Mouse (Mus musculus): Measurements from ENCODE around the gene Etl4. TPM values are rescaled to one million over a fixed set of nuclear protein-coding genes. Genes with fewer than 3 reads are reported as not detected.

Gene Etl4
- polyA plus RNA-seq, 1 experiment from 2014 or later, result 15.3 TPM

- peaks cover 2% of the 10 kb centered on the region for H3K4me1 ChIP-seq (ENCODE audit: control insufficient read depth, insufficient read depth, low read length)
- ATAC-seq (ENCODE audit: low FRiP score), result no peak
- H3K4me2 ChIP-seq, result no peak overlapping the region
- no peaks in the 10 kb centered on the region for H3K36me3 ChIP-seq (ENCODE audit: control insufficient read depth, insufficient read depth, low read length)
- H3K27ac ChIP-seq (ENCODE audit: low read depth, low read length), result no peak overlapping the region
- no peak for DNase-seq (ENCODE audit: low spot score, missing footprints)
- H3K27me3 ChIP-seq (ENCODE audit: control insufficient read depth, insufficient read depth, low read length), result no peaks in the 10 kb centered on the region
- H3K9me3 ChIP-seq (ENCODE audit: control insufficient read depth, low read length), result no peaks in the 10 kb centered on the region
- H3K9ac ChIP-seq (ENCODE audit: low read length), result no peak overlapping the region
- no peak overlapping the region for H3K4me3 ChIP-seq (ENCODE audit: low read depth, low read length)
These were observed 631.7 kb downstream of the Etl4 start for GRCm38 (mm10) chr2:20541261-20541660.

- Histone ChIP-seq H3K4me2 (no peak overlapping the region), H3K27me3 (ENCODE audit: control insufficient read depth, insufficient read depth, low read length) (no peaks in the 10 kb centered on the region), H3K36me3 (ENCODE audit: control insufficient read depth, insufficient read depth, low read length) (no peaks in the 10 kb centered on the region), H3K4me3 (ENCODE audit: low read depth, low read length) (no peak overlapping the region), H3K9ac (ENCODE audit: low read length) (no peak overlapping the region), H3K4me1 (ENCODE audit: control insufficient read depth, insufficient read depth, low read length) (peaks cover 12% of the 10 kb centered on the region), H3K27ac (ENCODE audit: low read depth, low read length) (no peak overlapping the region), H3K9me3 (ENCODE audit: control insufficient read depth, low read length) (no peaks in the 10 kb centered on the region)
- no peak for DNase-seq (ENCODE audit: low spot score, missing footprints)
- 95% methylated on average over 7 of the region's 7 CpGs for WGBS
- ATAC-seq (ENCODE audit: low FRiP score), result no peak
These were observed 632.7 kb downstream of the Etl4 start for GRCm38 (mm10) chr2:20542286-20542685.

- DNase-seq (ENCODE audit: low spot score, missing footprints) (peak; percentile 71), ATAC-seq (ENCODE audit: low FRiP score) (no peak)
- Histone ChIP-seq H3K4me2 (no peak overlapping the region), H3K9me3 (ENCODE audit: control insufficient read depth, low read length) (no peaks in the 10 kb centered on the region), H3K27me3 (ENCODE audit: control insufficient read depth, insufficient read depth, low read length) (no peaks in the 10 kb centered on the region; the same call in 1 of the 2 replicates), H3K36me3 (ENCODE audit: control insufficient read depth, insufficient read depth, low read length) (no peaks in the 10 kb centered on the region), H3K9ac (ENCODE audit: low read length) (no peak overlapping the region), H3K4me1 (ENCODE audit: control insufficient read depth, insufficient read depth, low read length) (peaks cover 28% of the 10 kb centered on the region), H3K27ac (ENCODE audit: low read depth, low read length) (no peak overlapping the region), H3K4me3 (ENCODE audit: low read depth, low read length) (no peak overlapping the region)
- 55% methylated on average over 2 of the region's 2 CpGs for WGBS
These were observed 636.0 kb downstream of the Etl4 start for GRCm38 (mm10) chr2:20545624-20546023.

GRCm38 (mm10) chr2:20546496-20547348, 637.1 kb downstream of the Etl4 start:
- WGBS, result 7% methylated on average over 11 of the region's 11 CpGs
- H3K4me3 ChIP-seq (ENCODE audit: low read depth, low read length), result no peak overlapping the region
- H3K36me3 ChIP-seq (ENCODE audit: control insufficient read depth, insufficient read depth, low read length), result no peaks in the 10 kb centered on the region
- H3K9ac ChIP-seq (ENCODE audit: low read length), result peak overlapping the region; percentile 13; the same call in 1 of the 2 replicates
- no peak overlapping the region for H3K27ac ChIP-seq (ENCODE audit: low read depth, low read length)
- H3K27me3 ChIP-seq (ENCODE audit: control insufficient read depth, insufficient read depth, low read length), result no peaks in the 10 kb centered on the region; the same call in 1 of the 2 replicates
- peak; percentile 91 for DNase-seq (ENCODE audit: low spot score, missing footprints)
- peak; percentile 74 for ATAC-seq (ENCODE audit: low FRiP score)
- no peaks in the 10 kb centered on the region for H3K9me3 ChIP-seq (ENCODE audit: control insufficient read depth, low read length)
- peaks cover 28% of the 10 kb centered on the region for H3K4me1 ChIP-seq (ENCODE audit: control insufficient read depth, insufficient read depth, low read length)
- H3K4me2 ChIP-seq, result peak overlapping the region; percentile 35

GRCm38 (mm10) chr2:20547349-20547677, 637.7 kb downstream of the Etl4 start:
- H3K27ac ChIP-seq (ENCODE audit: low read depth, low read length), result no peak overlapping the region
- WGBS, result 11% methylated on average over 5 of the region's 5 CpGs
- no peaks in the 10 kb centered on the region for H3K9me3 ChIP-seq (ENCODE audit: control insufficient read depth, low read length)
- peak overlapping the region; percentile 35 for H3K4me2 ChIP-seq
- no peaks in the 10 kb centered on the region; the same call in 1 of the 2 replicates for H3K27me3 ChIP-seq (ENCODE audit: control insufficient read depth, insufficient read depth, low read length)
- no peak overlapping the region for H3K9ac ChIP-seq (ENCODE audit: low read length)
- no peak overlapping the region for H3K4me3 ChIP-seq (ENCODE audit: low read depth, low read length)
- no peaks in the 10 kb centered on the region for H3K36me3 ChIP-seq (ENCODE audit: control insufficient read depth, insufficient read depth, low read length)
- DNase-seq (ENCODE audit: low spot score, missing footprints), result no peak
- peaks cover 28% of the 10 kb centered on the region for H3K4me1 ChIP-seq (ENCODE audit: control insufficient read depth, insufficient read depth, low read length)
- ATAC-seq (ENCODE audit: low FRiP score), result no peak

GRCm38 (mm10) chr2:20547686-20548624, 638.4 kb downstream of the Etl4 start:
- H3K9ac ChIP-seq (ENCODE audit: low read length), result no peak overlapping the region

GRCm38 (mm10) chr2:20549065-20549464, 639.5 kb downstream of the Etl4 start:
- ATAC-seq (ENCODE audit: low FRiP score), result no peak
- WGBS, result 9% methylated on average over 5 of the region's 5 CpGs
- Histone ChIP-seq H3K4me2 (no peak overlapping the region), H3K9ac (ENCODE audit: low read length) (no peak overlapping the region), H3K27ac (ENCODE audit: low read depth, low read length) (no peak overlapping the region), H3K36me3 (ENCODE audit: control insufficient read depth, insufficient read depth, low read length) (no peaks in the 10 kb centered on the region), H3K4me1 (ENCODE audit: control insufficient read depth, insufficient read depth, low read length) (peaks cover 28% of the 10 kb centered on the region), H3K27me3 (ENCODE audit: control insufficient read depth, insufficient read depth, low read length) (no peaks in the 10 kb centered on the region; the same call in 1 of the 2 replicates), H3K4me3 (ENCODE audit: low read depth, low read length) (no peak overlapping the region), H3K9me3 (ENCODE audit: control insufficient read depth, low read length) (no peaks in the 10 kb centered on the region)
- DNase-seq (ENCODE audit: low spot score, missing footprints), result no peak

More at GRCm38 (mm10) chr2:20547686-20548624, 638.4 kb downstream of the Etl4 start:
- no peaks in the 10 kb centered on the region; the same call in 1 of the 2 replicates for H3K27me3 ChIP-seq (ENCODE audit: control insufficient read depth, insufficient read depth, low read length)
- H3K4me1 ChIP-seq (ENCODE audit: control insufficient read depth, insufficient read depth, low read length), result peaks cover 28% of the 10 kb centered on the region
- 15% methylated on average over 18 of the region's 18 CpGs for WGBS
- H3K27ac ChIP-seq (ENCODE audit: low read depth, low read length), result no peak overlapping the region
- DNase-seq (ENCODE audit: low spot score, missing footprints) (peak; percentile 88), ATAC-seq (ENCODE audit: low FRiP score) (peak; percentile 40; the same call in 1 of the 2 replicates)
- H3K36me3 ChIP-seq (ENCODE audit: control insufficient read depth, insufficient read depth, low read length), result no peaks in the 10 kb centered on the region
- no peak overlapping the region for H3K4me3 ChIP-seq (ENCODE audit: low read depth, low read length)
- H3K9me3 ChIP-seq (ENCODE audit: control insufficient read depth, low read length), result no peaks in the 10 kb centered on the region
- peak overlapping the region; percentile 35 for H3K4me2 ChIP-seq

- peak; percentile 33 for DNase-seq (ENCODE audit: low spot score, missing footprints)
- WGBS, result 53% methylated on average over 1 of the region's 1 CpGs
- H3K9me3 ChIP-seq (ENCODE audit: control insufficient read depth, low read length), result no peaks in the 10 kb centered on the region
- H3K4me2 ChIP-seq, result no peak overlapping the region
- no peak overlapping the region for H3K27ac ChIP-seq (ENCODE audit: low read depth, low read length)
- no peak overlapping the region for H3K4me3 ChIP-seq (ENCODE audit: low read depth, low read length)
- H3K9ac ChIP-seq (ENCODE audit: low read length), result no peak overlapping the region
- no peaks in the 10 kb centered on the region for H3K36me3 ChIP-seq (ENCODE audit: control insufficient read depth, insufficient read depth, low read length)
- no peaks in the 10 kb centered on the region; the same call in 1 of the 2 replicates for H3K27me3 ChIP-seq (ENCODE audit: control insufficient read depth, insufficient read depth, low read length)
- peaks cover 28% of the 10 kb centered on the region for H3K4me1 ChIP-seq (ENCODE audit: control insufficient read depth, insufficient read depth, low read length)
- ATAC-seq (ENCODE audit: low FRiP score), result no peak
These were observed 640.4 kb downstream of the Etl4 start for GRCm38 (mm10) chr2:20549996-20550395.

- Histone ChIP-seq H3K4me1 (ENCODE audit: control insufficient read depth, insufficient read depth, low read length) (no peaks in the 10 kb centered on the region), H3K9ac (ENCODE audit: low read length) (no peak overlapping the region), H3K36me3 (ENCODE audit: control insufficient read depth, insufficient read depth, low read length) (no peaks in the 10 kb centered on the region), H3K4me3 (ENCODE audit: low read depth, low read length) (no peak overlapping the region), H3K9me3 (ENCODE audit: control insufficient read depth, low read length) (no peaks in the 10 kb centered on the region), H3K27me3 (ENCODE audit: control insufficient read depth, insufficient read depth, low read length) (no peaks in the 10 kb centered on the region), H3K27ac (ENCODE audit: low read depth, low read length) (no peak overlapping the region), H3K4me2 (no peak overlapping the region)
- ATAC-seq (ENCODE audit: low FRiP score) (no peak), DNase-seq (ENCODE audit: low spot score, missing footprints) (no peak)
- 73% methylated on average over 3 of the region's 3 CpGs for WGBS
These were observed 646.1 kb downstream of the Etl4 start for GRCm38 (mm10) chr2:20555706-20556105.
